Mouse (Mus musculus): ENCODE results near the gene Foxd1. TPM values are rescaled to one million over a fixed set of nuclear protein-coding genes. Genes with fewer than 3 reads are reported as not detected.

Gene Foxd1
- not detected in 2 replicates for polyA plus RNA-seq (2012; ENCODE audit: insufficient read depth, insufficient read length, low replicate concordance, missing spikeins)

- Histone ChIP-seq H3K4me1 (ENCODE audit: control insufficient read depth, insufficient read depth, low read length) (peaks cover 15% of the 10 kb centered on the region), H3K4me3 (ENCODE audit: insufficient read depth, low read depth, low read length) (peak within 1 kb of the TSS; percentile 27), H3K27ac (ENCODE audit: insufficient read depth, low read depth, low read length) (no peak within 1 kb of the TSS)
- no peak for TF ChIP-seq POLR2A (IDR thresholded peaks at IDR 0.05; ENCODE audit: insufficient read depth, low read depth, low read length)
- no peak for TF ChIP-seq CTCF (IDR thresholded peaks at IDR 0.05; ENCODE audit: insufficient read depth, low read depth, low read length)
- WGBS: 1% methylated on average over 76 of the region's 76 CpGs
Observed at GRCm38 (mm10) chr13:98354090-98354801, at the start of gene Foxd1. Gene Foxd1 (plus strand): TSS chr13:98354242.

GRCm38 (mm10) chr13:98305257-98305656, 48.8 kb upstream of the Foxd1 start:
- H3K27ac ChIP-seq (ENCODE audit: insufficient read depth, low read depth, low read length): no peak overlapping the region
- H3K4me3 ChIP-seq (ENCODE audit: insufficient read depth, low read depth, low read length): no peak overlapping the region
- peaks cover 5% of the 10 kb centered on the region; the same call in 1 of the 2 replicates for H3K4me1 ChIP-seq (ENCODE audit: control insufficient read depth, insufficient read depth, low read length)
- TF ChIP-seq CTCF (IDR thresholded peaks at IDR 0.05; ENCODE audit: insufficient read depth, low read depth, low read length) (no peak), POLR2A (IDR thresholded peaks at IDR 0.05; ENCODE audit: insufficient read depth, low read depth, low read length) (no peak)
- WGBS: 91% methylated on average over 9 of the region's 9 CpGs

DNA sequence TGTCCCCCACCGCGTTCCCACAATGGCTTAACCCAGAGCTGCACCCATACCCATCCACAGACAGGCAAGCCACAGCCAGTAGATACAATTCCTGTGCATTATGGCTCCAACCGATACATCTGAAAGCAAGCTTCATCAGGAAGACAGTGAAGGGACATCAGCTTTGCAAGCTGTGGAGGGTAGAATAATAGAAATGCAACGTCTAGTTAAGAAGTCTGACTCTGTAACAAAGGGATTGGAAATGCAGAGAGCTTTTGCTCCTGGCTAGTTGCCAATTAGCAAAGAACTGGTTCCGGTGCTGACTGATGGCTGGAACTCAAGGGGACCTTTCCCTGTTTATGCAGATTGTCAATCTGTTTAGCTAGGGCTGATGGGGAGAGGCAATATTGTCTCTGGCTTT, 47.6 kb upstream of the Foxd1 start:
- TF ChIP-seq CTCF (IDR thresholded peaks at IDR 0.05; ENCODE audit: insufficient read depth, low read depth, low read length): no peak
- TF ChIP-seq POLR2A (IDR thresholded peaks at IDR 0.05; ENCODE audit: insufficient read depth, low read depth, low read length): no peak
- Histone ChIP-seq H3K4me1 (ENCODE audit: control insufficient read depth, insufficient read depth, low read length) (peaks cover 5% of the 10 kb centered on the region; the same call in 1 of the 2 replicates), H3K27ac (ENCODE audit: insufficient read depth, low read depth, low read length) (peak overlapping the region; percentile 45; the same call in 1 of the 2 replicates), H3K4me3 (ENCODE audit: insufficient read depth, low read depth, low read length) (no peak overlapping the region)
- 21% methylated on average over 5 of the region's 5 CpGs for WGBS

- Histone ChIP-seq H3K27ac (ENCODE audit: insufficient read depth, low read depth, low read length) (no peak overlapping the region), H3K4me3 (ENCODE audit: insufficient read depth, low read depth, low read length) (no peak overlapping the region), H3K4me1 (ENCODE audit: control insufficient read depth, insufficient read depth, low read length) (peaks cover 5% of the 10 kb centered on the region; the same call in 1 of the 2 replicates)
- TF ChIP-seq POLR2A (IDR thresholded peaks at IDR 0.05; ENCODE audit: insufficient read depth, low read depth, low read length) (no peak), CTCF (IDR thresholded peaks at IDR 0.05; ENCODE audit: insufficient read depth, low read depth, low read length) (no peak)
- 39% methylated on average over 14 of the region's 14 CpGs for WGBS
Observed at GRCm38 (mm10) chr13:98306852-98307475, 47.1 kb upstream of the Foxd1 start.

GRCm38 (mm10) chr13:98308004-98308403, 46.0 kb upstream of the Foxd1 start:
- H3K4me3 ChIP-seq (ENCODE audit: insufficient read depth, low read depth, low read length): no peak overlapping the region
- H3K4me1 ChIP-seq (ENCODE audit: control insufficient read depth, insufficient read depth, low read length): peaks cover 5% of the 10 kb centered on the region; the same call in 1 of the 2 replicates
- TF ChIP-seq POLR2A (IDR thresholded peaks at IDR 0.05; ENCODE audit: insufficient read depth, low read depth, low read length): no peak
- TF ChIP-seq CTCF (IDR thresholded peaks at IDR 0.05; ENCODE audit: insufficient read depth, low read depth, low read length): no peak
- WGBS: 84% methylated on average over 5 of the region's 5 CpGs
- H3K27ac ChIP-seq (ENCODE audit: insufficient read depth, low read depth, low read length): no peak overlapping the region

- H3K4me1 ChIP-seq (ENCODE audit: control insufficient read depth, insufficient read depth, low read length): peaks cover 5% of the 10 kb centered on the region; the same call in 1 of the 2 replicates
- TF ChIP-seq CTCF (IDR thresholded peaks at IDR 0.05; ENCODE audit: insufficient read depth, low read depth, low read length) (no peak), POLR2A (IDR thresholded peaks at IDR 0.05; ENCODE audit: insufficient read depth, low read depth, low read length) (no peak)
- WGBS: 80% methylated on average over 4 of the region's 4 CpGs
Observed at GRCm38 (mm10) chr13:98308724-98309123, 45.3 kb upstream of the Foxd1 start.

GRCm38 (mm10) chr13:98311597-98311996, 42.4 kb upstream of the Foxd1 start:
- Histone ChIP-seq H3K4me3 (ENCODE audit: insufficient read depth, low read depth, low read length) (no peak overlapping the region), H3K4me1 (ENCODE audit: control insufficient read depth, insufficient read depth, low read length) (no peaks in the 10 kb centered on the region), H3K27ac (ENCODE audit: insufficient read depth, low read depth, low read length) (no peak overlapping the region)
- TF ChIP-seq POLR2A (IDR thresholded peaks at IDR 0.05; ENCODE audit: insufficient read depth, low read depth, low read length) (no peak), CTCF (IDR thresholded peaks at IDR 0.05; ENCODE audit: insufficient read depth, low read depth, low read length) (no peak)
- 90% methylated on average over 5 of the region's 5 CpGs for WGBS

More at GRCm38 (mm10) chr13:98308724-98309123, 45.3 kb upstream of the Foxd1 start:
- Histone ChIP-seq H3K4me3 (ENCODE audit: insufficient read depth, low read depth, low read length) (no peak overlapping the region), H3K27ac (ENCODE audit: insufficient read depth, low read depth, low read length) (no peak overlapping the region)

DNA sequence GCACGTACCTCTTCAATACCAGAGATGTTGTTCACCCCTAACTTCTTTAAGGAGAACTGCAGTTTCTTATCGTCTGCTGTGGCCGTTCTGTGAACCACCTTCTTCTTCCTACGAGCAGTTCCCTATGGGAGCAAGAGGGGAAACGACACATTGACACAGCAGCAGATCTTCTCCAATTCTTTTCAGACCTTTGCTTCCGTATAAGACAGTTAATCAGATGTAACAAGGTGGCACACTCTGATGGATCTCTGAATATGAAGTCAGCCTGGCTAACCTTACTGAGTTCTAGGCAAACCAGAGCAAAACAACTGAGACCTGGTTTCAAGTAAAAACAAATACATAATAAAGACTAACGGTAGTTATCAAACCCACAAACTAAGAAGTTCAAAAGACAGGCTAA, 40.4 kb upstream of the Foxd1 start:
- WGBS: 67% methylated on average over 7 of the region's 7 CpGs
- Histone ChIP-seq H3K4me3 (ENCODE audit: insufficient read depth, low read depth, low read length) (no peak overlapping the region), H3K27ac (ENCODE audit: insufficient read depth, low read depth, low read length) (no peak overlapping the region), H3K4me1 (ENCODE audit: control insufficient read depth, insufficient read depth, low read length) (no peaks in the 10 kb centered on the region)
- TF ChIP-seq CTCF (IDR thresholded peaks at IDR 0.05; ENCODE audit: insufficient read depth, low read depth, low read length): no peak
- no peak for TF ChIP-seq POLR2A (IDR thresholded peaks at IDR 0.05; ENCODE audit: insufficient read depth, low read depth, low read length)

GRCm38 (mm10) chr13:98315124-98315523, 38.9 kb upstream of the Foxd1 start:
- Histone ChIP-seq H3K4me3 (ENCODE audit: insufficient read depth, low read depth, low read length) (no peak overlapping the region), H3K27ac (ENCODE audit: insufficient read depth, low read depth, low read length) (no peak overlapping the region), H3K4me1 (ENCODE audit: control insufficient read depth, insufficient read depth, low read length) (no peaks in the 10 kb centered on the region)
- 60% methylated on average over 4 of the region's 4 CpGs for WGBS
- no peak for TF ChIP-seq POLR2A (IDR thresholded peaks at IDR 0.05; ENCODE audit: insufficient read depth, low read depth, low read length)
- TF ChIP-seq CTCF (IDR thresholded peaks at IDR 0.05; ENCODE audit: insufficient read depth, low read depth, low read length): no peak
